Mouse (Mus musculus): Measurements from ENCODE around the gene Lhb. TPM values are rescaled to one million over a fixed set of nuclear protein-coding genes. Genes with fewer than 3 reads are reported as not detected.

Lhb gene
- polyA plus RNA-seq, 1 experiment, result 0.80 TPM

GRCm38 (mm10) chr7:45413864-45414739 lies 6.5 kb upstream of the Lhb start:
- DNase-seq (ENCODE audit: low read depth), result no peak

GRCm38 (mm10) chr7:45414740-45415224 lies 5.8 kb upstream of the Lhb start:
- no peak for DNase-seq (ENCODE audit: low read depth)

- no peak for DNase-seq (ENCODE audit: low read depth)
These were observed 5.0 kb upstream of the Lhb start for GRCm38 (mm10) chr7:45415636-45416035.

- DNase-seq (ENCODE audit: low read depth), result no peak
These were observed 2.6 kb upstream of the Lhb start for GRCm38 (mm10) chr7:45417962-45418492.

- DNase-seq (ENCODE audit: low read depth), result no peak
These were observed 583 bp upstream of the Lhb start for GRCm38 (mm10) chr7:45419859-45420614.

- no peak for DNase-seq (ENCODE audit: low read depth)
These were observed 574 bp downstream of the Lhb start for GRCm38 (mm10) chr7:45421194-45421593.

- DNase-seq (ENCODE audit: low read depth), result no peak
These were observed 5.9 kb downstream of the Lhb start for GRCm38 (mm10) chr7:45426556-45426955.

GRCm38 (mm10) chr7:45433835-45434202 lies 13.2 kb downstream of the Lhb start:
- DNase-seq (ENCODE audit: low read depth), result no peak

GRCm38 (mm10) chr7:45434203-45435015 lies 13.8 kb downstream of the Lhb start, which contains the start of gene Gys1:
Gene Gys1, plus strand, starts transcription at chr7:45434844.
- peak; percentile 99 for DNase-seq (ENCODE audit: low read depth)

GRCm38 (mm10) chr7:45435038-45435437 lies 14.4 kb downstream of the Lhb start:
- DNase-seq (ENCODE audit: low read depth), result no peak

- DNase-seq (ENCODE audit: low read depth), result no peak
These were observed 15.8 kb downstream of the Lhb start for GRCm38 (mm10) chr7:45436444-45436843.

- no peak for DNase-seq (ENCODE audit: low read depth)
These were observed 16.4 kb downstream of the Lhb start for GRCm38 (mm10) chr7:45437046-45437445.

GRCm38 (mm10) chr7:45437521-45438276 lies 17.1 kb downstream of the Lhb start, which contains the start of gene Ruvbl2:
Gene Ruvbl2, minus strand, starts transcription at chr7:45438096.
- DNase-seq (ENCODE audit: low read depth), result no peak

GRCm38 (mm10) chr7:45443526-45444420 lies 23.2 kb downstream of the Lhb start:
- DNase-seq (ENCODE audit: low read depth), result no peak

GRCm38 (mm10) chr7:45446589-45446988 lies 26.0 kb downstream of the Lhb start:
- DNase-seq (ENCODE audit: low read depth), result no peak

- no peak for DNase-seq (ENCODE audit: low read depth)
These were observed 26.8 kb downstream of the Lhb start for GRCm38 (mm10) chr7:45447325-45447990.

GRCm38 (mm10) chr7:45449974-45450373 lies 29.4 kb downstream of the Lhb start:
- DNase-seq (ENCODE audit: low read depth), result no peak

GRCm38 (mm10) chr7:45451344-45451982 lies 30.8 kb downstream of the Lhb start:
- no peak for DNase-seq (ENCODE audit: low read depth)

- DNase-seq (ENCODE audit: low read depth), result no peak
These were observed 34.4 kb downstream of the Lhb start for GRCm38 (mm10) chr7:45454971-45455370.
